Mouse (Mus musculus): ENCODE data around the gene Olfr645.

Olfr645 gene

DNA sequence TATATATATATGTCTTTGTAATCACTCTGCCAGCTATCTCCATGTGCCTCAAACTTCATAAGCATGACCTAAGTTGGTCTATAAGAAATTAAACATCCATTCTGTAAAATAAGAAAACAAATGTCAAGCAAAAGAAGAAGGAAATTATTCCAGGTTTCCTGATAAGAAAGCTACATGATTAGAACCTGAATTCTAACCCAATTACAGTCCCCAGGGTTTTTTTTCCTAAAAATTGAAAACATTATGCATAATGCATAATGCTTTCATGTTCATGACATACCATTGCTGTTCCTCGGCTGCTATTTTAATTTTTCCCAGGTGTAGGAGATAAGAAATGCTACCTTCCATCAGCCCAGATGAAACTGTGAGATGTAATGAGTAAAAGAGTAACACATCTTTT, at the start of gene Olfr645:
TSS of gene Olfr645 (minus strand) at position 101 of the 400 bp plus-strand sequence.
- DNase-seq (ENCODE audit: low read depth), result no peak

- DNase-seq (ENCODE audit: low read depth), result no peak
Observed at GRCm38 (mm10) chr7:104129726-104130125, 44.5 kb upstream of the Olfr645 start, which contains the start of gene Ubqln5. Gene Ubqln5, minus strand, starts transcription at chr7:104129826.

DNA sequence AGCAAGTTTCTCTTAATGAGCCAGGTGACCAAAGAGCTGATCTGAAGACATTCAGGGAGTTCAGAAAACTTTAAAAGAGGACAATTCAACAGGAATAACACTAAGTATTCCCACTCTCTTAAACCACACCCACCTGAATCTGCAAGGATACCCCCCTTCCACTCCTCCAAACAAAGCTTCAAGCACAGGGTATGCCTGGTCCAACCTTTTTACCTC, 19.4 kb upstream of the Olfr645 start, which contains the start of gene Olfr646:
TSS of gene Olfr646 (plus strand) at position 117 of the 216 bp plus-strand sequence.
- DNase-seq (ENCODE audit: low read depth), result no peak

DNA sequence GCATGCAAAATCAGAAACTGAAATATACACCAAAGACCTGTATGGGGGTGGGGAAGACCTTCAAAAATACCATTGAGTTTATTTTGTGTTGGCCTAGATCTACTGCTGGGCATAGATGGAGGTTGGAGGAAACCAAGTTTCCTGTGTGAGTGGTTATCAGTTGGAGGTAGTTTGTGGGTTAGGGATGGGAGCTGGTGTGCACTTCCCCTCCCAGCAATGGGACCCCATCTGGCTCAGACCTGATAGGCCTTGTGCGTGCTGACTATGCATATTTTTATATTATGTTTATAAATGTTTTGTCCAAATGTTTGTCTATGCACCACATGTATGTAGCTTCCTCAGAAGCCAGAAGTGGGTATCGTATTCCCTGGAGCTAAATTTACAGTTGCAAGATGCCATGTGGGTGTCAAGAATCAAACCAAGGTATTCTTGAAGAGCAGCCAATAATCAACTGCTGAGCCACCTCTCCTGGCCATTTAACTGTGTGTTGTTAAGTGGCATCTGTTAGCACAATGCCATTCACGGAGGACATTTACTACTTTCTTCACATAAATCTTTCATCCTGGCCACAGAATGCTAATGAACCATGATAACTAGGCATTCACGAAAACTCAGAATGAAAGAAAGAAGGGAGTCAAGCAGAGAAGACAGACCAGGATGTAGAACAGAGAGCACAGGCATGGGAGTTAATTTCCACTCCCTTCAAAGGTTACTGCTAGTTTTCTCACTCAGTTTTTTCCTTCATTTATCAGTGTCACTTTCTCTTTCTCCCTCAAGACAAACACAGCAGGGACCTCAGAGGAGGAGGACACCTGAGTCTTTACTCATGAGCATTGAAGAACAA, 18.9 kb upstream of the Olfr645 start:
- no peak for DNase-seq (ENCODE audit: low read depth)

GRCm38 (mm10) chr7:104071769-104072168, 13.5 kb downstream of the Olfr645 start, which contains the start of gene Olfr644:
Gene Olfr644, minus strand, starts transcription at chr7:104071869.
- no peak for DNase-seq (ENCODE audit: low read depth)

DNA sequence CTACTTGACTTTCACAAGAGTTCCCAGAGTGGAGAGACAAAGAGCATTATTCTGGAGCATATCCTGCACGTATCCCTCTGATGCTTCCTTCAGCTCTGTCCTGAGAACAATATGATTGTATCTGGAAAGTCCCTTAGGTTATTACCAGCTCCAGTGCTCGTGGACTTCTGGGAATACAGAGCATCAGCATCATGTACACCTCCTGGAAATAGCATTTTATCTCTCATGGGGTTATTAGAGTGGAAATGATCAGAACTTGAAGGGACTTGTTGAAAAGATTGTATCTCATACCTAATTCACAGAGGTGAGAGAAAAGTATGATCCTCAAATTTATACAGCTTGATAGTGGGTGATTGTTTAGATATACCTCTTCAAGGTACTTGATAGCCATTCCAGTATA, 23.9 kb downstream of the Olfr645 start, which contains the start of gene 4930516K23Rik:
TSS of gene 4930516K23Rik (minus strand) at position 101 of the 400 bp plus-strand sequence.
- DNase-seq (ENCODE audit: low read depth), result no peak

GRCm38 (mm10) chr7:104059215-104059614, 26.1 kb downstream of the Olfr645 start:
- no peak for DNase-seq (ENCODE audit: low read depth)

GRCm38 (mm10) chr7:104052566-104052965, 32.7 kb downstream of the Olfr645 start, which contains the start of gene Olfr642:
Gene Olfr642, minus strand, starts transcription at chr7:104052666.
- DNase-seq (ENCODE audit: low read depth), result no peak

GRCm38 (mm10) chr7:104050745-104051144, 34.5 kb downstream of the Olfr645 start:
- DNase-seq (ENCODE audit: low read depth), result no peak

DNA sequence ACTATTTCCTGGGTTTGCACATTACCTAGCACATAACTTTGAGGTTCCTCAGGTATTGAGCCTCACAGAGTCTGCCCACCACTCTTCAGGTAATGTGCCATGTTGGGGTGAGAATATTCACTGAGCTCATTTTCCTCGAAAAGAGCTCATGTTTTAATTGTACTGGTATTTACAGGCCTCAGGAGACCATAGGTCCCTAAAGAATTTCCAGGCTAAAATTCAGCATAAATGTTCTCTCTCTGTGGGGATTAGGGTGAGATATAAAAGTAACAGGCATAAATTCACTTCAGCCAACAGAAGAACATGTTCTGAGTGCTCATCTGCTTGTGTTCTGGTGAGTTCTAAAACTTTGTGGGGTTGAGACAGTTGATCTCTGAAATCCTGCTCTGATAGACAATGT, 50.1 kb downstream of the Olfr645 start, which contains the start of gene Olfr641:
TSS of gene Olfr641 (plus strand) at position 301 of the 400 bp plus-strand sequence.
- DNase-seq (ENCODE audit: low read depth), result no peak
